Mouse (Mus musculus): Measurements from ENCODE around the gene Eno3. TPM values are rescaled to one million over a fixed set of nuclear protein-coding genes. Genes with fewer than 3 reads are reported as not detected.
A peak's percentile ranks its signal among the peaks of the same experiment; 100 is the strongest.

Eno3 gene
- total RNA-seq, 2 experiments from 2014 or later = 8.3 to 8.6 TPM

DNA sequence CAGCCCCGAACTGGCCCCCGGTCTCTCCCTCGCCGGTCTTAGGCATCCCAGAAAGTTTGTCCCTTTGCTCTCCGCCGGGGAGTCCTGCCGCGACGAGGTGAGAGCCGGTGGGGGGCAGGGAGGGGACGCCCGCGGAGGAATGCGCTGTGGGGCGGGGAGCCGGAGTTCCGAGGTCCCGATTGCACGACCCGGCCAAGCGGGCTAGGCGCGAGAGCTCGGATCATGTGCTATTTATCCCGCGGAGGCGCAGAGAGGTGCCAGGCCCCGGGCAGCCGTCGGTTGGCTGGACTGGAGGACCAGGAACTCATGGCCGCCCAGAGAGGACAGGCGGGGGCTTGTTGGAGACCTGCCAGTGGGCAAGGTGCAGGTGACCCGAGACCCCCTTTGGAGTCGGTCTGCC lies 43.6 kb downstream of the Eno3 start:
- intact Hi-C loops (cut with DNase I) = no loop called here
- peak; percentile 44 to 47 for DNase-seq (ENCODE audit: low spot score in 2 of 2)

DNA sequence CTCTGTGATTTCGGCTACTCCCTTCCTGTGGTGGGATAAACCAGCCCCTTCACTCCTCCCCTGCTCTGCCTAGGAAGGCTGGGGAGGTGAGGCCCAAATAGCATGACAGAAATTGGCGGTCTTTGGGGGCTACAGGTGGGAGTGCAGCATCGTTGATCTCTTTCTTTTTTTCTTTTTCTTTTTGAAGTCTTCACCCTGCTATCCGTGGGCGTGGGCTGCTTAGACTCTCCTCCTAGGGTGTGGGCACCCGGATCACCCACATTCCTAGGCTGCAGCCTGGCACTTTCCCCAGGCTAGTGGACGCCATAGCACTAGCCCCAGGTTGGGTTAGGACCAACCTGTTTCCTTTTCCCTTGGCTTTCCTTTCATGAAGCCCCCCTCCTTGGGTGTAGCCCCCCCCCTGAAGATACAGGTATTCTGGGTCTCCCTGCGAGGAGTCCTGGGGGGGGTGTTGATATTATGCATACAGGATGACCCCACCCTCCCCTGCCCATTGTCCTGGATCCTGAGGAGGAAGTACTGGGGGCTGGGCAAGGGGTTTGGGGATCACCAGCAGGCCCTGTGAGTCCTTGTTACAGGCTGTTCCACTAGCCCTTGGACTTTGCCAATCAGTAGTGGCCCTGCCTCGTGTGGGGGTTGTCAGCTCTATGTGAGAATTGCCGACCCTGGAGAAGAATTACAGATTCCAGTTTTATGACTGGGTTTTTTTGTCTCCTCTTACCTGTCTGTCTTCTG lies 44.4 kb downstream of the Eno3 start:
- intact Hi-C loops (cut with DNase I) = no loop called here
- DNase-seq (ENCODE audit: low spot score in 2 of 2) = no peak

DNA sequence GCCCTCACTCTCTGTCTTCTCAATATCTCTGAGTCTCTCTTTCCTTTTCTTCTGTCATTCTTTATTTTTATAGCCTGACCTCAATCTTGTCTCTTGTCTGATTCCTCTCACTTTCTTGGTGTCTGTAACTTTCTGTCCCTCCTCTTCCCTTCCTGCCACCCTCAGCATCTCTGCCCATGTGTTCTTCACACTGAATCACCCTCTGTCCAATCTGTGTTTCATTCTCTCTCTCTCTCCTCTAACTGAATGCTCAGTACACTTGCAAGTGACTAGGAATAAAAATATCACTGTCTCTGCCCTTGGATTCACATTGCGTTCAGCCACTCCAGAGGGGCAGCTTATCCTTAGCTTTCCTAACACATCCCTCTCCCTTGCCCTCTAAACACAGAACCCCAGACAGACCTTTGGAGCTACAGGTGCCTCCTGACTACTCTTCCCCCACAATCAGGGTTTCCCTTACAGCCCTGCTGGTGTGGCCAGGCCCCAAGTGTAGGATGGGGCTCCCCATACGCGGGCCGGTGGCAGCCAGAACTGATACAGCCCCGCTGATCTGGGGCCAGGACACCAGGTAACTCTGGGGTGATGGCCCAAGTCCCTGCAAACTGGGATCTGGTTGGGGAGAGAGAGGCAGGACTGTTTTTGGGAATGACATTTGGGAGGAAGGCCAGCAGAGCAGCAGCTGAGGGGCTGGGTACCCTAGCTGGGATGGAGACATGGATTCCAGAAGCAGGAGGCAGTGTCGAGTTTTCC lies 45.2 kb downstream of the Eno3 start:
- intact Hi-C loops (cut with DNase I) = no loop called here

DNA sequence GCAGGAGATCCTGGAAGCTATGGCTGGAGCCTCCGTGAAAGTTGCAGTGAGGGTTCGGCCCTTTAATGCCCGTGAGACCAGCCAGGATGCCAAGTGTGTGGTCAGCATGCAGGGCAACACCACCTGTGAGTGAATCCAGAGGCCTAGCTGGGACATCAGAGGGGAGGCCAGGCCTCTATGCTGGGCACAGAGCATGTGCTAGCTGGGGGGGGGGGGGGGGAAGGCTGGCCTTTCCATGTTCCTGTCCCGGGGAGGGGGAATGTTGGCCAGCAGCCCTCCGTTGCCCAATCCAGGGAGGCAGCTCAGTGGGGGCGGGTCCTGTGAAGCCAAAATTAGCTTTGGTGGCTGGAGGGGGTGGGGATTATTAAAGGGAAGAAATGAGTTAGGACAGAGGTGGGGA lies 45.8 kb downstream of the Eno3 start:
- DNase-seq (ENCODE audit: low spot score in 2 of 2) = no peak
- intact Hi-C loops (cut with DNase I) = no loop called here

More for the DNA sequence above, 45.2 kb downstream of the Eno3 start:
- no peak for DNase-seq (ENCODE audit: low spot score in 2 of 2)

DNA sequence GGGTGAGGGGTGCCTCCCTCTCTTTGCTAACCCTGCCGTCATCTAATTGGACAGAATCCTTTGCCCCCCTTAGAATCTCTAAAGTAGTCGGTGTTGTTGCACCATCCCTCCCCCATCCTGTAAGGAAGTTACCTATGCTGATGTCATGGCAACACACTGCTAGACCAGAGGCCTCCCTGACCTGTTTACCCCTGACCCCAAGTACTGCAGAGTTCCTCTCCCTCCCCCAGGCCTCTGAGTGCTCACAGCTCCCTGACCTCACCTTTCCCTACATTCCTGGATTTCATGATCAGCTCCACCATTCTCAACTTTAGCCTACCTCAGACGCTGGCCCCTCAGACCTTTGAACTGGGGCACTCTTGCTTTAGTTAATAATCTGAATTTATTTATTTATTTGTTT lies 49.1 kb downstream of the Eno3 start:
- no peak for DNase-seq (ENCODE audit: low spot score in 2 of 2)
- intact Hi-C loops (cut with DNase I) = no loop called here

DNA sequence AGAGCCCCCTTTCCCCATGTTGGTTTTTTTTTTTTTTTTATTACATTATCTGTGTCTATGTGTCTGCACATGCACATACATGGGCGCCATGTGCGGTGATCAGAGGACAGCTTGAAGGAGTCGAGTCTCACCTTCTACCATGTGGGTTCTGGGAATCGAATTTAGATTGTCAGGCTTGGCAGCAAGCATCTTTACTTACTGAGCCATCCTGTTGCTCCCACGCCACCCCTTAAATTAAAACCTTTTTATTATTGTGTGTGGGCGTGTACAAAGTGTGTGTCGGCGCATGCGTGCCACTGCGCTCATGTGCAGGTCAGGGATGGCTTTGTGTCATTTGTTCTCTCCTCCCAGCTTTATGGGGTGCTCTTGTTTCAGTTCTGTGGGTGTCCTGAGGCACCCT lies 54.0 kb downstream of the Eno3 start:
- no peak for DNase-seq (ENCODE audit: low spot score in 2 of 2)
- intact Hi-C loops (cut with DNase I) = no loop called here

Small RNA genes within 50 kb of the gene (microRNA-seq; reads per million reads assigned to microRNA genes)
- 0.67 to 1.6 reads per million in 2 experiments for gene Mir6925

Other genes with a start within 250 kb of the Eno3 start
- 10 to 100 TPM; 38.7 to 39.9 TPM for gene Pelp1, start 247.2 kb upstream of the Eno3 start, total RNA-seq (2021)
- gene Arrb2, start 224.6 kb upstream of the Eno3 start, total RNA-seq (2021) = 10 to 100 TPM; 75.1 to 78.6 TPM
- 10 to 100 TPM; 14.4 to 15.9 TPM for gene Med11, start 205.3 kb upstream of the Eno3 start, total RNA-seq (2021)
- under 1 TPM; 0.46 to 0.55 TPM for gene Zmynd15, start 197.8 kb upstream of the Eno3 start, total RNA-seq (2021)
- 1 to 10 TPM in 1 of 2 experiments, under 1 TPM in 1; 0.66 to 1.3 TPM for gene Cxcl16, start 197.2 kb upstream of the Eno3 start, total RNA-seq (2021)
- gene Tm4sf5, start 152.0 kb upstream of the Eno3 start, total RNA-seq (2021) = under 1 TPM in 1 of 2 experiments, not detected in 1; 0.87 TPM
- gene Vmo1, start 142.6 kb upstream of the Eno3 start, total RNA-seq (2021) = not detected
- not detected for gene Gltpd2, start 138.0 kb upstream of the Eno3 start, total RNA-seq (2021)
- gene Psmb6, start 131.8 kb upstream of the Eno3 start, total RNA-seq (2021) = 100 to 1,000 TPM; 181 to 196 TPM
- not detected for gene Gm40193, start 124.3 kb upstream of the Eno3 start, total RNA-seq (2021)
- 10 to 100 TPM; 14.8 to 17.4 TPM for gene Pld2, start 117.1 kb upstream of the Eno3 start, total RNA-seq (2021)
- gene Mink1, start 94.3 kb upstream of the Eno3 start, total RNA-seq (2021) = 100 to 1,000 TPM; 346 to 351 TPM
- gene 4930544D05Rik, start 41.4 kb upstream of the Eno3 start, total RNA-seq (2021) = 1 to 10 TPM in 1 of 2 experiments, under 1 TPM in 1; 0.51 to 1.2 TPM
- not detected for gene Chrne, start 38.0 kb upstream of the Eno3 start, total RNA-seq (2021)
- gene Gp1ba, start 18.1 kb upstream of the Eno3 start, total RNA-seq (2021) = not detected
- 10 to 100 TPM; 67.3 to 69.1 TPM for gene Rnf167, start 10.0 kb upstream of the Eno3 start, total RNA-seq (2021)
- gene Slc25a11, start 9.7 kb upstream of the Eno3 start, total RNA-seq (2021) = 100 to 1,000 TPM; 120 to 125 TPM
- gene Pfn1, start 2.6 kb upstream of the Eno3 start, total RNA-seq (2021) = 100 to 1,000 TPM; 267 to 286 TPM
- gene Spag7, start 12.2 kb downstream of the Eno3 start, total RNA-seq (2021) = 10 to 100 TPM; 53.5 to 53.8 TPM
- 100 to 1,000 TPM; 217 to 223 TPM for gene Camta2, start 30.9 kb downstream of the Eno3 start, total RNA-seq (2021)
- 1 to 10 TPM; 1.4 to 1.6 TPM for gene Inca1, start 43.0 kb downstream of the Eno3 start, total RNA-seq (2021)
- gene Kif1c, start 43.3 kb downstream of the Eno3 start, total RNA-seq (2021) = 10 to 100 TPM; 43.9 to 46.0 TPM
- gene Zfp3, start 107.0 kb downstream of the Eno3 start, total RNA-seq (2021) = 10 to 100 TPM; 14.6 to 14.8 TPM
- gene Scimp, start 155.4 kb downstream of the Eno3 start, total RNA-seq (2021) = not detected
- gene Rabep1, start 187.6 kb downstream of the Eno3 start, total RNA-seq (2021) = 100 to 1,000 TPM; 110 to 118 TPM

Data from left cerebral cortex, postnatal 14 days (tissue).